In genomic region chr11:18296194-18297125, GRCm38 (mm10) we compare ENCODE assay signal across 9 mouse cellular contexts.
A peak's percentile ranks its signal among the peaks of the same experiment; 100 is the strongest.
DNase-seq lines count a peak whose midpoint lies in the region; ATAC-seq lines count a peak whose summit lies in the region.
"Had no signal": no experiment of that assay in that cellular context is flagged by ENCODE, and none has a peak within 500 bp of the region (broad histone marks: within the 10 kb centered on the region; RNA-seq: fewer than 3 reads in every experiment).

No protein-coding gene starts in this region.

- H3K9me3 ChIP-seq in forebrain, embryonic 15.5 days = no peaks in the 10 kb centered on the region
- no peaks in the 10 kb centered on the region for H3K9me3 ChIP-seq in forebrain, embryonic 10.5 days
- no peaks in the 10 kb centered on the region for H3K9me3 ChIP-seq in stomach, embryonic 16.5 days (replicated peaks; ENCODE audit: control insufficient read depth, low read length)

- no peak overlapping the region for H3K9ac ChIP-seq in forebrain, embryonic 15.5 days (replicated peaks)
- H3K9ac ChIP-seq in stomach, embryonic 16.5 days (ENCODE audit: low read length) = no peak overlapping the region

- H3K27ac ChIP-seq in forebrain, embryonic 15.5 days (replicated peaks) = no peak overlapping the region
- no peak overlapping the region for H3K27ac ChIP-seq in forebrain, embryonic 10.5 days
- peak overlapping the region; percentile 30 for H3K27ac ChIP-seq in stomach, embryonic 16.5 days (ENCODE audit: low read length)

- no peak overlapping the region for H3K4me3 ChIP-seq in forebrain, embryonic 15.5 days
- no peak overlapping the region for H3K4me3 ChIP-seq in forebrain, embryonic 10.5 days
- no peak overlapping the region for H3K4me3 ChIP-seq in stomach, embryonic 16.5 days (replicated peaks; ENCODE audit: low read length)

- no peak for DNase-seq in forebrain, embryonic 10.5 days (ENCODE audit: extremely low spot score, low spot score)
- DNase-seq in ovary, adult 18-20 months (ENCODE audit: low spot score) = peak; percentile 10
- DNase-seq in ovary, postnatal 10 days (ENCODE audit: low spot score) = no peak
- peak; percentile 43 to 54 for DNase-seq in heart, postnatal 36 days
- no peak for DNase-seq in layer of hippocampus, postnatal 36 days
- no peak for DNase-seq in T-cell, adult 2 months (ENCODE audit: low spot score)

- no peaks in the 10 kb centered on the region for H3K36me3 ChIP-seq in forebrain, embryonic 15.5 days
- H3K36me3 ChIP-seq in forebrain, embryonic 10.5 days (replicated peaks) = no peaks in the 10 kb centered on the region
- no peaks in the 10 kb centered on the region for H3K36me3 ChIP-seq in stomach, embryonic 16.5 days (ENCODE audit: control insufficient read depth, insufficient read depth, low read length)

- H3K27me3 ChIP-seq in forebrain, embryonic 15.5 days = no peaks in the 10 kb centered on the region
- H3K27me3 ChIP-seq in forebrain, embryonic 10.5 days (ENCODE audit: poor library complexity, severe bottlenecking) = no peaks in the 10 kb centered on the region
- no peaks in the 10 kb centered on the region for H3K27me3 ChIP-seq in stomach, embryonic 16.5 days (ENCODE audit: control insufficient read depth, insufficient read depth, low read length)
- H3K27me3 ChIP-seq: CH12.LX had no signal

- intact Hi-C loops in heart, postnatal 36 days (cut with DNase I) = no loop called here

- peaks cover 8% of the 10 kb centered on the region; the same call in 1 of the 2 replicates for H3K4me1 ChIP-seq in forebrain, embryonic 15.5 days
- no peaks in the 10 kb centered on the region for H3K4me1 ChIP-seq in forebrain, embryonic 10.5 days
- H3K4me1 ChIP-seq in stomach, embryonic 16.5 days (ENCODE audit: control insufficient read depth, insufficient read depth, low read length) = peaks cover 6% of the 10 kb centered on the region; the same call in 1 of the 2 replicates

- ATAC-seq in forebrain, embryonic 15.5 days (replicated peaks) = peak; percentile 41; the same call in 1 of the 2 replicates
- ATAC-seq in stomach, embryonic 16.5 days (ENCODE audit: insufficient read depth, low FRiP score) = peak; percentile 78

- H3K4me2 ChIP-seq in forebrain, embryonic 15.5 days (replicated peaks) = no peak overlapping the region
- no peak overlapping the region for H3K4me2 ChIP-seq in stomach, embryonic 16.5 days (ENCODE audit: low read depth, low read length)

- 30% methylated on average over 2 of the region's 2 CpGs for WGBS in forebrain, embryonic 15.5 days
- WGBS in forebrain, embryonic 10.5 days = 74% methylated on average over 2 of the region's 2 CpGs
- WGBS in stomach, embryonic 16.5 days = 28% methylated on average over 2 of the region's 2 CpGs

Comparison
In these comparisons a context has a peak if more than half of its experiments do, and no peak if none do; other contexts are left out.
1. DNase-seq: peak in ovary, adult 18-20 months (single experiment) and heart, postnatal 36 days (2 of 2); none in forebrain, embryonic 10.5 days (single experiment), ovary, postnatal 10 days (single experiment), layer of hippocampus, postnatal 36 days (0 of 2) and T-cell, adult 2 months (single experiment).